11 mouse cellular contexts compared by ENCODE assay signal in genomic region chr11:68850862-68851261, GRCm38 (mm10). TPM values are rescaled to one million over a fixed set of nuclear protein-coding genes. Genes with fewer than 3 reads are reported as not detected.
A peak's percentile ranks its signal among the peaks of the same experiment; 100 is the strongest.
DNase-seq lines count a peak whose midpoint lies in the region; ATAC-seq and TF ChIP-seq lines count a peak whose summit lies in the region.
"Had no signal": no experiment of that assay in that cellular context is flagged by ENCODE, and none has a peak within 500 bp of the region (broad histone marks: within the 10 kb centered on the region; RNA-seq: fewer than 3 reads in every experiment).

No protein-coding gene starts in this region.

- no peak for DNase-seq in heart, adult 9 months (ENCODE audit: low spot score in 2 of 2)
- DNase-seq in testis, postnatal 10 days (ENCODE audit: low spot score): no peak
- no peak for DNase-seq in retina, postnatal 1 day
- no peak for DNase-seq in gastrocnemius, postnatal 10 days
- no peak for DNase-seq in forebrain, embryonic 10.5 days (ENCODE audit: extremely low spot score, low spot score)
- DNase-seq: adrenal gland, adult 8-10 months had no signal

- peak overlapping the region; percentile 72 for H3K4me2 ChIP-seq in heart, embryonic 14.5 days (ENCODE audit: low read length)
- H3K4me2 ChIP-seq in limb, embryonic 13.5 days (replicated peaks): peak overlapping the region; percentile 41

- no peaks in the 10 kb centered on the region for H3K36me3 ChIP-seq in heart, embryonic 14.5 days (ENCODE audit: control insufficient read depth, insufficient read depth, low read length)
- no peaks in the 10 kb centered on the region; the same call in 1 of the 2 replicates for H3K36me3 ChIP-seq in testis, adult 2 months (ENCODE audit: control insufficient read depth, insufficient read depth, low read length)
- H3K36me3 ChIP-seq in limb, embryonic 13.5 days: no peaks in the 10 kb centered on the region
- H3K36me3 ChIP-seq in forebrain, embryonic 10.5 days (replicated peaks): no peaks in the 10 kb centered on the region

- peak overlapping the region in 1 of 2 experiments; percentile 89; a peak in 1 of 4 replicates for H3K4me3 ChIP-seq in heart, embryonic 14.5 days (ENCODE audit: control insufficient read depth in 1 of 2, insufficient read depth in 1 of 2, low read depth in 1 of 2, low read length in 2 of 2)
- H3K4me3 ChIP-seq in testis, adult 2 months (ENCODE audit: control insufficient read depth, low read depth, low read length): peak overlapping the region; percentile 71
- peak overlapping the region; percentile 21 for H3K4me3 ChIP-seq in limb, embryonic 13.5 days
- H3K4me3 ChIP-seq in forebrain, embryonic 10.5 days: no peak overlapping the region

- no peaks in the 10 kb centered on the region for H3K9me3 ChIP-seq in heart, embryonic 14.5 days (ENCODE audit: control insufficient read depth, low read length)
- no peaks in the 10 kb centered on the region for H3K9me3 ChIP-seq in limb, embryonic 13.5 days
- H3K9me3 ChIP-seq in forebrain, embryonic 10.5 days: no peaks in the 10 kb centered on the region

- no peak overlapping the region for H3K27ac ChIP-seq in heart, embryonic 14.5 days (replicated peaks in 1 of 2; ENCODE audit: control insufficient read depth in 1 of 2, insufficient read depth in 1 of 2, low read depth in 2 of 2, low read length in 2 of 2)
- peak overlapping the region; percentile 63; the same call in 1 of the 2 replicates for H3K27ac ChIP-seq in testis, adult 2 months (ENCODE audit: control insufficient read depth, insufficient read depth, low read depth, low read length)
- H3K27ac ChIP-seq in limb, embryonic 13.5 days: no peak overlapping the region
- H3K27ac ChIP-seq in forebrain, embryonic 10.5 days: no peak overlapping the region

- TF ChIP-seq POLR2A in testis, adult 2 months (IDR thresholded peaks at IDR 0.05; ENCODE audit: control insufficient read depth, low read depth, low read length): no peak

- WGBS in heart, embryonic 14.5 days: 80% methylated on average over 7 of the region's 7 CpGs
- WGBS in limb, embryonic 13.5 days: 82% methylated on average over 7 of the region's 7 CpGs
- 86% methylated on average over 7 of the region's 7 CpGs for WGBS in forebrain, embryonic 10.5 days

- no peak for ATAC-seq in heart, embryonic 14.5 days (ENCODE audit: insufficient number of reproducible peaks, insufficient read depth, low FRiP score, low read depth)
- ATAC-seq in limb, embryonic 13.5 days (ENCODE audit: low FRiP score, low read depth): no peak

- peak overlapping the region; percentile 97; the same call in 1 of the 2 replicates for H3K9ac ChIP-seq in heart, embryonic 14.5 days (ENCODE audit: low read length)
- peak overlapping the region; percentile 55 for H3K9ac ChIP-seq in limb, embryonic 13.5 days

- no peaks in the 10 kb centered on the region for H3K27me3 ChIP-seq in heart, embryonic 14.5 days (ENCODE audit: control insufficient read depth, insufficient read depth, low read length)
- H3K27me3 ChIP-seq in testis, adult 2 months (ENCODE audit: control insufficient read depth, insufficient read depth, low read length): no peaks in the 10 kb centered on the region
- peaks cover 8% of the 10 kb centered on the region for H3K27me3 ChIP-seq in limb, embryonic 13.5 days
- H3K27me3 ChIP-seq in forebrain, embryonic 10.5 days (ENCODE audit: poor library complexity, severe bottlenecking): no peaks in the 10 kb centered on the region

- H3K4me1 ChIP-seq in heart, embryonic 14.5 days (ENCODE audit: control insufficient read depth in 2 of 2, insufficient read depth in 2 of 2, low read length in 2 of 2): peaks cover 10 to 30% of the 10 kb centered on the region in 2 experiments
- H3K4me1 ChIP-seq in testis, adult 2 months (ENCODE audit: control insufficient read depth, insufficient read depth, low read length): peaks cover 4% of the 10 kb centered on the region
- peaks cover 30% of the 10 kb centered on the region for H3K4me1 ChIP-seq in limb, embryonic 13.5 days
- peaks cover 31% of the 10 kb centered on the region for H3K4me1 ChIP-seq in forebrain, embryonic 10.5 days

- no peak for TF ChIP-seq CTCF in testis, adult 2 months (IDR thresholded peaks at IDR 0.05; ENCODE audit: control insufficient read depth, insufficient read depth, insufficient replicate concordance, low read depth, low read length)

RNA-seq across cellular contexts. Expression of gene Ndel1, which starts 20.8 kb away (rescaled TPM):
- polyA plus RNA-seq in heart, embryonic 14.5 days (2014; fragmentation: Nextera tagmentation; extraction: Ambion mirVana): 61.8 and 63.2 TPM in 2 replicates
- polyA plus RNA-seq in testis, adult 2 months (2012; rRNA removed): 73.8 and 80.3 TPM in 2 replicates
- 98.8 and 102 TPM in 2 replicates for polyA plus RNA-seq in limb, embryonic 13.5 days (2015; fragmentation: Nextera tagmentation; extraction: Ambion mirVana)
- 10 to 100 TPM; 58.3 to 68.8 TPM for total RNA-seq in gastrocnemius, postnatal 10 days (2021)
- polyA plus RNA-seq in forebrain, embryonic 10.5 days (2016; fragmentation: Nextera tagmentation; extraction: Ambion mirVana): 49.4 and 51.3 TPM in 2 replicates

RNA-seq across cellular contexts. Expression of gene Rnf222, which starts 37.5 kb away (rescaled TPM):
- 0.05 TPM in 1 of 2 replicates, not detected in the other for polyA plus RNA-seq in heart, embryonic 14.5 days (2014; fragmentation: Nextera tagmentation; extraction: Ambion mirVana)
- polyA plus RNA-seq in testis, adult 2 months (2012; rRNA removed): 1.1 TPM in 2 replicates
- polyA plus RNA-seq in limb, embryonic 13.5 days (2015; fragmentation: Nextera tagmentation; extraction: Ambion mirVana): 0.15 and 0.23 TPM in 2 replicates
- total RNA-seq in gastrocnemius, postnatal 10 days (2021): not detected
- polyA plus RNA-seq in forebrain, embryonic 10.5 days (2016; fragmentation: Nextera tagmentation; extraction: Ambion mirVana): 0.05 and 0.11 TPM in 2 replicates
- polyA plus RNA-seq: large intestine, adult 2 months; small intestine, adult 2 months had no signal

RNA-seq across cellular contexts. Expression of gene Rpl26, which starts 50.5 kb away (rescaled TPM):
- 669 and 732 TPM in 2 replicates for polyA plus RNA-seq in heart, embryonic 14.5 days (2014; fragmentation: Nextera tagmentation; extraction: Ambion mirVana)
- 938 and 997 TPM in 2 replicates for polyA plus RNA-seq in testis, adult 2 months (2012; rRNA removed)
- 996 and 1,041 TPM in 2 replicates for polyA plus RNA-seq in limb, embryonic 13.5 days (2015; fragmentation: Nextera tagmentation; extraction: Ambion mirVana)
- 1,000 to 10,000 TPM in 1 of 2 experiments, 100 to 1,000 TPM in 1; 992 to 1,013 TPM for total RNA-seq in gastrocnemius, postnatal 10 days (2021)
- 1,077 and 1,081 TPM in 2 replicates for polyA plus RNA-seq in forebrain, embryonic 10.5 days (2016; fragmentation: Nextera tagmentation; extraction: Ambion mirVana)
